Mouse (Mus musculus): ENCODE data around the gene Tmem223. TPM values are rescaled to one million over a fixed set of nuclear protein-coding genes. Genes with fewer than 3 reads are reported as not detected.

Tmem223 gene
- total RNA-seq, 2 experiments from 2014 or later = 20.5 to 24.1 TPM

Other genes with a start within 250 kb of the Tmem223 start
- not detected for gene Slc22a8, start 179.7 kb upstream of the Tmem223 start, total RNA-seq (2023)
- not detected for gene Slc22a6, start 153.0 kb upstream of the Tmem223 start, total RNA-seq (2023)
- gene Chrm1, start 107.2 kb upstream of the Tmem223 start, total RNA-seq (2023) = under 1 TPM; 0.22 to 0.57 TPM
- 100 to 1,000 TPM; 121 to 124 TPM for gene Slc3a2, start 47.6 kb upstream of the Tmem223 start, total RNA-seq (2023)
- 10 to 100 TPM; 20.6 to 29.3 TPM for gene Wdr74, start 35.2 kb upstream of the Tmem223 start, total RNA-seq (2023)
- 1 to 10 TPM in 1 of 2 experiments, not detected in 1; 2.8 TPM for gene 1700092M07Rik, start 30.3 kb upstream of the Tmem223 start, total RNA-seq (2023)
- gene Stx5a, start 29.6 kb upstream of the Tmem223 start, total RNA-seq (2023) = 100 to 1,000 TPM; 125 to 152 TPM
- 100 to 1,000 TPM; 133 to 147 TPM for gene Nxf1, start 13.9 kb upstream of the Tmem223 start, total RNA-seq (2023)
- 10 to 100 TPM; 75.5 to 83.0 TPM for gene Tmem179b, start 3.5 kb downstream of the Tmem223 start, total RNA-seq (2023)
- 10 to 100 TPM; 11.3 to 11.5 TPM for gene Taf6l, start 15.4 kb downstream of the Tmem223 start, total RNA-seq (2023)
- gene Polr2g, start 27.6 kb downstream of the Tmem223 start, total RNA-seq (2023) = 10 to 100 TPM; 45.1 to 45.9 TPM
- gene Zbtb3, start 31.6 kb downstream of the Tmem223 start, total RNA-seq (2023) = under 1 TPM; 0.79 to 0.98 TPM
- 10 to 100 TPM; 20.3 to 24.7 TPM for gene Ttc9c, start 48.3 kb downstream of the Tmem223 start, total RNA-seq (2023)
- 10 to 100 TPM; 89.7 to 97.5 TPM for gene Hnrnpul2, start 49.0 kb downstream of the Tmem223 start, total RNA-seq (2023)
- 1 to 10 TPM; 3.5 to 7.8 TPM for gene AC129217.1, start 58.8 kb downstream of the Tmem223 start, total RNA-seq (2023)
- 10 to 100 TPM; 55.1 to 64.1 TPM for gene Bscl2, start 66.5 kb downstream of the Tmem223 start, total RNA-seq (2023)
- not detected for gene Gng3, start 68.2 kb downstream of the Tmem223 start, total RNA-seq (2023)
- gene Lrrn4cl, start 79.8 kb downstream of the Tmem223 start, total RNA-seq (2023) = under 1 TPM; 0.20 to 0.36 TPM
- gene Ubxn1, start 100.5 kb downstream of the Tmem223 start, total RNA-seq (2023) = 10 to 100 TPM; 92.5 to 99.0 TPM
- gene Uqcc3, start 109.9 kb downstream of the Tmem223 start, total RNA-seq (2023) = 10 to 100 TPM; 19.7 to 21.0 TPM
- 10 to 100 TPM in 1 of 2 experiments, 1 to 10 TPM in 1; 9.9 to 17.6 TPM for gene Lbhd1, start 112.7 kb downstream of the Tmem223 start, total RNA-seq (2023)
- not detected for gene Gm49403, start 112.9 kb downstream of the Tmem223 start, total RNA-seq (2023)
- 10 to 100 TPM; 20.5 to 27.8 TPM for gene 1810009A15Rik, start 117.9 kb downstream of the Tmem223 start, total RNA-seq (2023)
- 1 to 10 TPM; 6.1 to 8.2 TPM for gene Gm49416, start 117.9 kb downstream of the Tmem223 start, total RNA-seq (2023)
- gene Ints5, start 122.0 kb downstream of the Tmem223 start, total RNA-seq (2023) = 10 to 100 TPM; 13.2 to 14.3 TPM
- gene Ganab, start 127.1 kb downstream of the Tmem223 start, total RNA-seq (2023) = 10 to 100 TPM; 79.7 to 91.5 TPM
- gene B3gat3, start 149.4 kb downstream of the Tmem223 start, total RNA-seq (2023) = 10 to 100 TPM; 39.9 to 45.3 TPM
- 1 to 10 TPM; 1.3 to 2.3 TPM for gene Rom1, start 158.4 kb downstream of the Tmem223 start, total RNA-seq (2023)
- 10 to 100 TPM; 48.3 to 52.7 TPM for gene Eml3, start 158.6 kb downstream of the Tmem223 start, total RNA-seq (2023)
- 100 to 1,000 TPM; 103 to 115 TPM for gene Mta2, start 170.9 kb downstream of the Tmem223 start, total RNA-seq (2023)
- gene Tut1, start 182.9 kb downstream of the Tmem223 start, total RNA-seq (2023) = 1 to 10 TPM; 6.4 to 9.1 TPM
- gene Eef1g, start 196.0 kb downstream of the Tmem223 start, total RNA-seq (2023) = 100 to 1,000 TPM; 127 to 130 TPM
- gene Ahnak, start 218.3 kb downstream of the Tmem223 start, total RNA-seq (2023) = 100 to 1,000 TPM; 348 to 529 TPM

All from neutrophil, adult 59 days (primary cell).